In genomic region chr1:132095356-132096004, GRCm38 (mm10) we compare ENCODE assay signal across 8 mouse cellular contexts. TPM values are rescaled to one million over a fixed set of nuclear protein-coding genes. Genes with fewer than 3 reads are reported as not detected.
DNase-seq lines count a peak whose midpoint lies in the region; ATAC-seq and TF ChIP-seq lines count a peak whose summit lies in the region.

No protein-coding gene starts in this region.

- no peak overlapping the region for H3K9ac ChIP-seq in intestine, postnatal 0 days (ENCODE audit: low read depth, low read length)
- no peak overlapping the region for H3K9ac ChIP-seq in stomach, embryonic 15.5 days
- no peak overlapping the region for H3K9ac ChIP-seq in hindbrain, embryonic 13.5 days

- no peaks in the 10 kb centered on the region for H3K27me3 ChIP-seq in C2C12 (ENCODE audit: control insufficient read depth, insufficient read depth, insufficient read length)
- H3K27me3 ChIP-seq in intestine, postnatal 0 days (replicated peaks; ENCODE audit: control insufficient read depth, insufficient read depth, low read length): no peaks in the 10 kb centered on the region
- H3K27me3 ChIP-seq in stomach, embryonic 15.5 days (replicated peaks): no peaks in the 10 kb centered on the region
- H3K27me3 ChIP-seq in hindbrain, embryonic 13.5 days: no peaks in the 10 kb centered on the region

- no peak overlapping the region for H3K4me3 ChIP-seq in C2C12 (ENCODE audit: insufficient read depth, poor library complexity, severe bottlenecking)
- H3K4me3 ChIP-seq in intestine, postnatal 0 days (ENCODE audit: low read depth, low read length): no peak overlapping the region
- no peak overlapping the region for H3K4me3 ChIP-seq in stomach, embryonic 15.5 days (replicated peaks)
- H3K4me3 ChIP-seq in hindbrain, embryonic 13.5 days: no peak overlapping the region

- no peak overlapping the region for H3ac ChIP-seq in C2C12 (ENCODE audit: control insufficient read depth, insufficient read length, low read depth)

- H3K9me3 ChIP-seq in intestine, postnatal 0 days (ENCODE audit: control insufficient read depth): no peaks in the 10 kb centered on the region
- H3K9me3 ChIP-seq in stomach, embryonic 15.5 days: no peaks in the 10 kb centered on the region
- H3K9me3 ChIP-seq in hindbrain, embryonic 13.5 days: no peaks in the 10 kb centered on the region

- intact Hi-C loops in left cerebral cortex, postnatal 14 days (cut with DNase I): no loop called here

- no peaks in the 10 kb centered on the region for H3K36me3 ChIP-seq in C2C12 (ENCODE audit: control insufficient read depth, insufficient read depth)
- no peaks in the 10 kb centered on the region for H3K36me3 ChIP-seq in intestine, postnatal 0 days (ENCODE audit: control insufficient read depth, insufficient read depth)
- no peaks in the 10 kb centered on the region for H3K36me3 ChIP-seq in stomach, embryonic 15.5 days
- no peaks in the 10 kb centered on the region for H3K36me3 ChIP-seq in hindbrain, embryonic 13.5 days

- peak; percentile 97 for ATAC-seq in cerebellum, adult (ENCODE audit: insufficient number of reproducible peaks, low FRiP score, low TSS enrichment)
- peak; percentile 71 for ATAC-seq in intestine, postnatal 0 days
- ATAC-seq in stomach, embryonic 15.5 days (ENCODE audit: insufficient read depth, low FRiP score, low read depth): peak; percentile 76
- no peak for ATAC-seq in hindbrain, embryonic 13.5 days (ENCODE audit: low FRiP score)

- no peak overlapping the region; the same call in none of the 2 replicates for H3K27ac ChIP-seq in intestine, postnatal 0 days (ENCODE audit: low read depth, low read length)
- H3K27ac ChIP-seq in stomach, embryonic 15.5 days: peak overlapping the region; percentile 51; the same call in 1 of the 2 replicates
- H3K27ac ChIP-seq in hindbrain, embryonic 13.5 days: no peak overlapping the region

- H3K79me2 ChIP-seq in C2C12 (ENCODE audit: control insufficient read depth, insufficient read depth): no peaks in the 10 kb centered on the region

- no peak for TF ChIP-seq CTCF in C2C12 (IDR thresholded peaks at IDR 0.05; ENCODE audit: control insufficient read depth, insufficient read depth, insufficient read length)
- TF ChIP-seq CTCF in intestine, postnatal 0 days (IDR thresholded peaks at IDR 0.05; ENCODE audit: low read depth): no peak

- no peaks in the 10 kb centered on the region for H3K79me3 ChIP-seq in C2C12 (ENCODE audit: low read depth)

- 42% methylated on average over 11 of the region's 11 CpGs for WGBS in intestine, postnatal 0 days
- 55% methylated on average over 11 of the region's 11 CpGs for WGBS in stomach, embryonic 15.5 days
- 88% methylated on average over 11 of the region's 11 CpGs for WGBS in hindbrain, embryonic 13.5 days

- DNase-seq in cerebellum, postnatal 4 days (ENCODE audit: low spot score in 2 of 2): no peak
- DNase-seq in gastrocnemius, postnatal 10 days: peak; percentile 36
- no peak for DNase-seq in left cerebral cortex, postnatal 14 days (ENCODE audit: low spot score in 2 of 2)

- H3K4me2 ChIP-seq in intestine, postnatal 0 days (replicated peaks; ENCODE audit: low read depth): no peak overlapping the region
- H3K4me2 ChIP-seq in stomach, embryonic 15.5 days: no peak overlapping the region
- no peak overlapping the region for H3K4me2 ChIP-seq in hindbrain, embryonic 13.5 days

- H3K4me1 ChIP-seq in intestine, postnatal 0 days (replicated peaks; ENCODE audit: control insufficient read depth, insufficient read depth, low read length): no peaks in the 10 kb centered on the region
- H3K4me1 ChIP-seq in stomach, embryonic 15.5 days: no peaks in the 10 kb centered on the region
- H3K4me1 ChIP-seq in hindbrain, embryonic 13.5 days (replicated peaks): no peaks in the 10 kb centered on the region

TF ChIP-seq in C2C12, 6 proteins besides CTCF, POLR2A, EP300 and RAD21:
- TF ChIP-seq FOSL1 (IDR thresholded peaks at IDR 0.05; ENCODE audit: insufficient read depth, low read length, poor library complexity, severe bottlenecking) (no peak), USF1 (IDR thresholded peaks at IDR 0.05; ENCODE audit: low read depth) (no peak), MYOD1 (IDR thresholded peaks at IDR 0.05; ENCODE audit: control insufficient read depth, insufficient read length, low read depth) (peak; percentile 95), MYOG (IDR thresholded peaks at IDR 0.05; ENCODE audit: control insufficient read depth, extremely low read depth, insufficient read length) (no peak), CEBPB (IDR thresholded peaks at IDR 0.05; ENCODE audit: low read depth) (no peak), MAX (IDR thresholded peaks at IDR 0.05) (peak; percentile 19)
TF ChIP-seq in C2C12: peak in this region for 2.

RNA-seq across cellular contexts. Expression of gene Mfsd4a, which starts 27.6 kb away (rescaled TPM):
- polyA plus RNA-seq in C2C12 (2012; fragmentation: generic; extraction: Trizol): 7.8 TPM
- total RNA-seq in gastrocnemius, postnatal 10 days (2021): 1 to 10 TPM; 1.4 to 1.8 TPM
- polyA plus RNA-seq in intestine, postnatal 0 days (2015; fragmentation: Nextera tagmentation; extraction: Ambion mirVana): 6.1 and 7.0 TPM in 2 replicates
- polyA plus RNA-seq in stomach, embryonic 15.5 days (2015; fragmentation: Nextera tagmentation; extraction: Ambion mirVana): 9.8 and 11.9 TPM in 2 replicates
- total RNA-seq in left cerebral cortex, postnatal 14 days (2021): 10 to 100 TPM; 86.2 to 87.4 TPM
- 6.8 and 7.2 TPM in 2 replicates for polyA plus RNA-seq in hindbrain, embryonic 13.5 days (2015; fragmentation: Nextera tagmentation; extraction: Ambion mirVana)

RNA-seq across cellular contexts. Expression of gene Cdk18, which starts 44.0 kb away (rescaled TPM):
- polyA plus RNA-seq in C2C12 (2012; fragmentation: generic; extraction: Trizol): 40.2 TPM
- total RNA-seq in gastrocnemius, postnatal 10 days (2021): 1 to 10 TPM; 1.2 to 2.3 TPM
- 33.7 and 39.3 TPM in 2 replicates for polyA plus RNA-seq in intestine, postnatal 0 days (2015; fragmentation: Nextera tagmentation; extraction: Ambion mirVana)
- 7.2 and 9.7 TPM in 2 replicates for polyA plus RNA-seq in stomach, embryonic 15.5 days (2015; fragmentation: Nextera tagmentation; extraction: Ambion mirVana)
- 10 to 100 TPM; 17.0 to 28.3 TPM for total RNA-seq in left cerebral cortex, postnatal 14 days (2021)
- polyA plus RNA-seq in hindbrain, embryonic 13.5 days (2015; fragmentation: Nextera tagmentation; extraction: Ambion mirVana): 0.31 and 0.32 TPM in 2 replicates
